Mouse (Mus musculus): ENCODE results near the gene Epas1. TPM values are rescaled to one million over a fixed set of nuclear protein-coding genes. Genes with fewer than 3 reads are reported as not detected.

Epas1 gene
- polyA plus RNA-seq, 1 experiment from 2014 or later, result 5.6 TPM

GRCm38 (mm10) chr17:86824502-86825162, 71.1 kb downstream of the Epas1 start:
- Histone ChIP-seq H3K27ac (no peak overlapping the region), H3K9ac (no peak overlapping the region), H3K27me3 (no peaks in the 10 kb centered on the region), H3K9me3 (no peaks in the 10 kb centered on the region), H3K4me3 (no peak overlapping the region), H3K4me1 (no peaks in the 10 kb centered on the region), H3K4me2 (no peak overlapping the region), H3K36me3 (no peaks in the 10 kb centered on the region)
- 87% methylated on average over 18 of the region's 18 CpGs for WGBS
- ATAC-seq (ENCODE audit: insufficient number of reproducible peaks, low FRiP score, low TSS enrichment, low read depth), result no peak

GRCm38 (mm10) chr17:86825163-86825902, 71.8 kb downstream of the Epas1 start:
- Histone ChIP-seq H3K4me1 (no peaks in the 10 kb centered on the region), H3K4me2 (no peak overlapping the region), H3K36me3 (no peaks in the 10 kb centered on the region), H3K27me3 (no peaks in the 10 kb centered on the region), H3K9me3 (no peaks in the 10 kb centered on the region), H3K4me3 (no peak overlapping the region), H3K9ac (no peak overlapping the region), H3K27ac (no peak overlapping the region)
- no peak for ATAC-seq (ENCODE audit: insufficient number of reproducible peaks, low FRiP score, low TSS enrichment, low read depth)
- WGBS, result 81% methylated on average over 9 of the region's 9 CpGs

DNA sequence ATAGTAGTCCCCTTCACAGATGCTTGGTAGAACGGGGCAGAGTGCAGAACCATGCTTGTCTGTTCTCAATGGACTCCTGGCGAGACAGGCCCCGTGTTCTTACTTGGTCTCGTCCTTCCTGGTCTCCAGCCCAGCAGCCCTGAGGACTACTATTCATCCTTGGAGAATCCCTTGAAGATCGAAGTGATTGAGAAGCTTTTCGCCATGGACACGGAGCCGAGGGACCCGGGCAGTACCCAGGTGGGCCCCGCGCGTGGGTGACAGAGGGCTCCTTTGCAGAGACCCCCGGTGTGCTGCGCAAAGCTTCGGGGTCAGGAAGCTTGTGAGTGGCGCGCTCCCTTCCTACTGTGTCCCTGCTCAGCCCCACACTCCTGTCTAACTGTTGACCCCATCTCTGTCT, 72.9 kb downstream of the Epas1 start:
- H3K27ac ChIP-seq, result no peak overlapping the region
- H3K9ac ChIP-seq, result no peak overlapping the region
- no peak overlapping the region for H3K4me2 ChIP-seq
- no peak for ATAC-seq (ENCODE audit: insufficient number of reproducible peaks, low FRiP score, low TSS enrichment, low read depth)
- H3K4me3 ChIP-seq, result no peak overlapping the region
- 95% methylated on average over 17 of the region's 17 CpGs for WGBS
- H3K36me3 ChIP-seq, result no peaks in the 10 kb centered on the region
- no peaks in the 10 kb centered on the region for H3K4me1 ChIP-seq
- H3K9me3 ChIP-seq, result no peaks in the 10 kb centered on the region
- H3K27me3 ChIP-seq, result no peaks in the 10 kb centered on the region

GRCm38 (mm10) chr17:86827391-86828165, 74.1 kb downstream of the Epas1 start:
- H3K9me3 ChIP-seq, result no peaks in the 10 kb centered on the region
- no peak overlapping the region for H3K9ac ChIP-seq
- H3K27ac ChIP-seq, result no peak overlapping the region
- H3K4me3 ChIP-seq, result no peak overlapping the region
- no peak for ATAC-seq (ENCODE audit: insufficient number of reproducible peaks, low FRiP score, low TSS enrichment, low read depth)
- WGBS, result 90% methylated on average over 19 of the region's 19 CpGs
- no peaks in the 10 kb centered on the region for H3K4me1 ChIP-seq
- H3K4me2 ChIP-seq, result no peak overlapping the region
- H3K36me3 ChIP-seq, result no peaks in the 10 kb centered on the region
- H3K27me3 ChIP-seq, result no peaks in the 10 kb centered on the region

DNA sequence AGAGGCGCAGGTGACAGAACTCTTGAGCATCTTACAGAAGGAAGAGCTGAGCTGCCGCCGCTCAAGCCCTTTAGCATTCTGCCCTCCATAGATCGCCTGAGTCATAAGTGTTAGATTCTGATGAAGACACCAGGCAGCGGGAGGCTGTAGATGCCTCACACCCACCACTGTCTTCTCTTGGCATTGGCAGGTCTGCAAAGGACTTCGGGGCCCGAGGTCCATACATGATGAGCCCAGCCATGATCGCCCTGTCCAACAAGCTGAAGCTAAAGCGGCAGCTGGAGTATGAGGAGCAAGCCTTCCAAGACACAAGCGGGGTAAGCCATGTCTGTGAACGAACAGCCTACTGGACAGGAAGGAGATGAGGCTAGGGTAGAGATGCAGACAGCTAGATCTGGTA, 75.0 kb downstream of the Epas1 start:
- H3K4me2 ChIP-seq, result no peak overlapping the region
- ATAC-seq (ENCODE audit: insufficient number of reproducible peaks, low FRiP score, low TSS enrichment, low read depth), result no peak
- no peaks in the 10 kb centered on the region for H3K4me1 ChIP-seq
- H3K36me3 ChIP-seq, result no peaks in the 10 kb centered on the region
- H3K9me3 ChIP-seq, result no peaks in the 10 kb centered on the region
- H3K4me3 ChIP-seq, result no peak overlapping the region
- H3K9ac ChIP-seq, result no peak overlapping the region
- WGBS, result 95% methylated on average over 11 of the region's 11 CpGs
- no peak overlapping the region for H3K27ac ChIP-seq
- H3K27me3 ChIP-seq, result no peaks in the 10 kb centered on the region

- Histone ChIP-seq H3K4me3 (no peak overlapping the region), H3K36me3 (no peaks in the 10 kb centered on the region), H3K9ac (no peak overlapping the region), H3K27ac (no peak overlapping the region), H3K27me3 (no peaks in the 10 kb centered on the region), H3K9me3 (no peaks in the 10 kb centered on the region), H3K4me2 (no peak overlapping the region), H3K4me1 (no peaks in the 10 kb centered on the region)
- WGBS, result 86% methylated on average over 13 of the region's 13 CpGs
- ATAC-seq (ENCODE audit: insufficient number of reproducible peaks, low FRiP score, low TSS enrichment, low read depth), result no peak
Measured at GRCm38 (mm10) chr17:86829383-86830175, 76.1 kb downstream of the Epas1 start.

DNA sequence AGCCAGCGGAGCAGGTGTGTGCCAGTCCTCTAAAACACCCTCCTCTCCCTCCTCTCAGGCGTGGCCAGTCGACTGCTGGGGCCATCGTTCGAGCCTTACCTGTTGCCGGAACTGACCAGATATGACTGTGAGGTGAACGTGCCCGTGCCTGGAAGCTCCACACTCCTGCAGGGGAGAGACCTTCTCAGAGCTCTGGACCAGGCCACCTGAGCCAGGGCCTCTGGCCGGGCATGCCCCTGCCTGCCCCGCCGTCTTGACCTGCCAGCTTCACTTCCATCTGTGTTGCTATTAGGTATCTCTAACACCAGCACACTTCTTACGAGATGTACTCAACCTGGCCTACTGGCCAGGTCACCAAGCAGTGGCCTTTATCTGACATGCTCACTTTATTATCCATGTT, 77.4 kb downstream of the Epas1 start:
- Histone ChIP-seq H3K36me3 (no peaks in the 10 kb centered on the region), H3K4me2 (no peak overlapping the region), H3K27me3 (no peaks in the 10 kb centered on the region), H3K4me3 (no peak overlapping the region), H3K9me3 (no peaks in the 10 kb centered on the region), H3K4me1 (no peaks in the 10 kb centered on the region), H3K9ac (no peak overlapping the region), H3K27ac (no peak overlapping the region)
- ATAC-seq (ENCODE audit: insufficient number of reproducible peaks, low FRiP score, low TSS enrichment, low read depth), result no peak
- WGBS, result 76% methylated on average over 12 of the region's 12 CpGs

DNA sequence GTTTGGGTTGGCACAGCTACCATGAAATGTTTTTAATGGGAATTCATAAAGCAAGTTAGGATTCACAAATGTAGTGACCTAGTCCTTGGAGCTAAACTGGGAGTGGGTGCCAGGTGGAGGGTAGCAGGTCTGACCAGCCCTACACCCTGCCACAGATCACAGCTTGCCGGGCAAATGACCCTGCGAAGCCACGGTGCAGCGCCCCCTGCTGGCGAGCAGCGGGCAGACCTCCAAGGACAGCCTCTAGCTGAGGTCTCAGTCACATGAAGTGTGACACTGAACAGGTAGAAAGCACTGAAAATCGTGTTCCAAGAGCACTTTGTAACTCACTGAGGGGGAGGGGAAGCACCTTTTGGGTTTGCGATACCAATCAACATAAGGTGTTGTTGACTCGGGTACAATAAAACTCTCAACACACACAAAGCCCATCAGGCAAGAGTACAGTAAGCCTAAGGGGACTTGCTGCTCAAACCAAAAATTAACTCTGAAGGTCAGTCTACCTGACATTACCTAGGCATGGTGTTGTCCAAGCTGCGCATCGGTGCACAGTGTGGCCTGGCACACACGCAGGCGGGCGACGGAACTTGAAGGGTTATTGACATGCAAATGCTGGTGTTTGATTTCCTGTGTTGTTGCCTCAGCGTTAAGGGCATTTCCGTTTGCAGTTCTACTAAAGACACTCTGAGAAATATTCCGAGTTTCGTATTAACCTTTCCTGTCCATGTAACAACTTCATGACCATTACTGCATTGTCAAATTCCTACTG, 79.2 kb downstream of the Epas1 start:
- Histone ChIP-seq H3K36me3 (no peaks in the 10 kb centered on the region), H3K27ac (no peak overlapping the region), H3K4me2 (no peak overlapping the region), H3K9ac (no peak overlapping the region), H3K27me3 (no peaks in the 10 kb centered on the region), H3K4me3 (no peak overlapping the region), H3K4me1 (no peaks in the 10 kb centered on the region), H3K9me3 (no peaks in the 10 kb centered on the region)
- WGBS, result 69% methylated on average over 19 of the region's 19 CpGs
- no peak for ATAC-seq (ENCODE audit: insufficient number of reproducible peaks, low FRiP score, low TSS enrichment, low read depth)

GRCm38 (mm10) chr17:86833945-86834344, 80.4 kb downstream of the Epas1 start:
- no peak overlapping the region for H3K27ac ChIP-seq
- H3K27me3 ChIP-seq, result no peaks in the 10 kb centered on the region
- no peaks in the 10 kb centered on the region for H3K36me3 ChIP-seq
- no peak overlapping the region for H3K9ac ChIP-seq
- no peak overlapping the region for H3K4me3 ChIP-seq
- no peak overlapping the region for H3K4me2 ChIP-seq
- no peak for ATAC-seq (ENCODE audit: insufficient number of reproducible peaks, low FRiP score, low TSS enrichment, low read depth)
- 94% methylated on average over 10 of the region's 10 CpGs for WGBS
- H3K9me3 ChIP-seq, result no peaks in the 10 kb centered on the region
- H3K4me1 ChIP-seq, result no peaks in the 10 kb centered on the region

DNA sequence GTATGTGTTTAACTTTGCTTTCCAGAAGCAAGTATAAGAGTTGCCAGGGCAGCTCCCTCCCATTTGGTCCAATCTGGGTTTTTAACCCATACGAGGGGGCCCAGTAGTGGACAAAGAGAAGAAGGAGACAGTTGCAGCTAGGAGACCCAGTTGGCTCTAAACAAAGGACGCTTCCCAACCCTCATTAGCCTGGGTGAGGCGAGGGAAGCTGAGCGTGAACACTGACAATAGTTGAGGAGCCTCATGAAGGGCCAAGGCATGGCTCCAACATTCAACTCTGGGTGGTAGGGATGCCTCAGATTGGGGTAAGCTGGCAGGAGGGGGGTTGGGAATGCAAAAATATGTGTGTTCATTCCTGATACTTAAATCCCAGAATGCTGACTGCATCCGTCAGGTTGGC, 85.8 kb downstream of the Epas1 start:
- H3K9me3 ChIP-seq, result no peaks in the 10 kb centered on the region
- H3K4me3 ChIP-seq, result no peak overlapping the region
- H3K9ac ChIP-seq, result no peak overlapping the region
- ATAC-seq (ENCODE audit: insufficient number of reproducible peaks, low FRiP score, low TSS enrichment, low read depth), result no peak
- no peaks in the 10 kb centered on the region for H3K36me3 ChIP-seq
- no peak overlapping the region for H3K27ac ChIP-seq
- WGBS, result 81% methylated on average over 5 of the region's 5 CpGs
- H3K4me2 ChIP-seq, result no peak overlapping the region
- H3K4me1 ChIP-seq, result no peaks in the 10 kb centered on the region
- H3K27me3 ChIP-seq, result no peaks in the 10 kb centered on the region

DNA sequence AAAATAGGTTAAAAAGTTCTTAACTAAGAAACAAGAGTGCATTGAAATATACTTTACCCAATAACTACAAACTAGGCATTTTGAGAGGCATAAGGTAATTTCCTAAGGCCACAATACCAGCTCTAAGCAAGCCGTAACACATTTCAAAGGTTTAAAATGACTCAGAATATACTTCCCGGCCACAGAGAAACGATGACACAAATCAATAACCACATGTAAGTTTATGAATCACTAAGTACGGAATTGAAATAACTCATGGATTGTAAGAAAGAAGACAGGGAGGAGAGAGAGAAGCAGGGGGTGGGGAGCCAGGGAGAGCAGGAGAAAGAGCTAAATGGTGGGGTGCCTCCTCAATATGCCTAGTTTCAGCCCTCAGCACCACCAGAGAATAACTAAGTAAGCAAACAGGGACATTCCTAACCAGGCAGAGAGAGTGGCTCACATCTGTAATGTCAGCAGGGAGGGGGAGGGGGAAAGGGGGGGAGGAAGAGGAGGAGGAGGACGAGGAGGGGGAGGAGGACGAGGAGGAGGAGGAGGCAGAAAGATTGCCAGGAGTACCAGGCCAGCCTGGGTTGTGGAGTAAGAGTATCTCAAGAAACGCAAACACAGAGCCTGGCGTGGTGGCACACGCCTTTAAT, 97.3 kb downstream of the Epas1 start:
- H3K9ac ChIP-seq, result no peak overlapping the region
- H3K9me3 ChIP-seq, result no peaks in the 10 kb centered on the region
- H3K4me2 ChIP-seq, result no peak overlapping the region
- no peaks in the 10 kb centered on the region for H3K27me3 ChIP-seq
- no peak overlapping the region for H3K27ac ChIP-seq
- no peak for ATAC-seq (ENCODE audit: insufficient number of reproducible peaks, low FRiP score, low TSS enrichment, low read depth)
- H3K36me3 ChIP-seq, result no peaks in the 10 kb centered on the region
- H3K4me3 ChIP-seq, result no peak overlapping the region
- 59% methylated on average over 9 of the region's 9 CpGs for WGBS
- no peaks in the 10 kb centered on the region for H3K4me1 ChIP-seq

Measured in limb, embryonic 15.5 days (tissue).